Mouse (Mus musculus) kidney, postnatal 0 days (tissue): ENCODE measurements at regions not wholly inside any gene's neighbourhood (a gene's known extent, or its start where the extent isn't known, plus 50 kb on each side); places are given as distances from the start of the nearest gene placed in this dataset.

Experiments
- ATAC-seq: fragments of 200-750 bp; cut with Nextera tagmentation; replicated peaks from 2 replicates; pipeline ENCODE4 v1.8.0; 2017; ENCODE audit warnings: low read depth, moderate number of reproducible peaks, moderate TSS enrichment, moderate library complexity; ENCODE audit not compliant: low FRiP score
- DNase-seq: peaks from one replicate; pipeline ENCODE4 v3.0.0-alpha.2; 2016; ENCODE audit warnings: low spot score
- H3K27ac ChIP-seq: fragments of 300-500 bp; sonication (generic); 2 replicates; pipeline ENCODE4 v1.5.1; 2014; ENCODE audit warnings: mild to moderate bottlenecking
- H3K27me3 ChIP-seq: fragments of 300-500 bp; sonication (generic); 2 replicates; pipeline ENCODE4 v1.6.1; 2014; ENCODE audit warnings: low read length, mixed read lengths; ENCODE audit not compliant: insufficient read depth
- H3K36me3 ChIP-seq: fragments of 300-500 bp; sonication (generic); 2 replicates; pipeline ENCODE4 v1.6.1; 2014; ENCODE audit warnings: low read length, mixed read lengths; ENCODE audit not compliant: insufficient read depth
- H3K4me1 ChIP-seq: fragments of 300-500 bp; sonication (generic); replicated peaks from 2 replicates; pipeline ENCODE4 v1.6.1; 2014; ENCODE audit warnings: antibody characterized with exemption, low read length, mixed read lengths; ENCODE audit not compliant: insufficient read depth
- H3K4me2 ChIP-seq: fragments of 300-500 bp; sonication (generic); 2 replicates; pipeline ENCODE4 v1.6.1; 2014; ENCODE audit warnings: mild to moderate bottlenecking, low read length, moderate library complexity, mixed read lengths
- H3K4me3 ChIP-seq: fragments of 300-500 bp; sonication (generic); replicated peaks from 2 replicates; pipeline ENCODE4 v1.5.1; 2014; ENCODE audit warnings: low read depth, low read length
- H3K9ac ChIP-seq: fragments of 300-500 bp; sonication (generic); 2 replicates; pipeline ENCODE4 v1.6.1; 2014; ENCODE audit warnings: low read depth, low read length
- H3K9me3 ChIP-seq: fragments of 300-500 bp; sonication (generic); replicated peaks from 2 replicates; pipeline ENCODE4 v1.6.1; 2016; ENCODE audit warnings: low read length, inconsistent platforms, mixed read lengths
- CTCF ChIP-seq: IDR thresholded peaks from 2 replicates; pipeline ENCODE4 v1.5.1; 2016; ENCODE audit warnings: antibody characterized with exemption, low read depth, mild to moderate bottlenecking, moderate library complexity
- WGBS: fragments of 180-500 bp; shearing (Covaris S2); extraction: QIAGEN DNeasy Blood & Tissue Kit; methylation state at CpG from one replicate; pipeline ENCODE4 v1.1.7; 2014; 5-methylcytosine and 5-hydroxymethylcytosine counted together

DNA sequence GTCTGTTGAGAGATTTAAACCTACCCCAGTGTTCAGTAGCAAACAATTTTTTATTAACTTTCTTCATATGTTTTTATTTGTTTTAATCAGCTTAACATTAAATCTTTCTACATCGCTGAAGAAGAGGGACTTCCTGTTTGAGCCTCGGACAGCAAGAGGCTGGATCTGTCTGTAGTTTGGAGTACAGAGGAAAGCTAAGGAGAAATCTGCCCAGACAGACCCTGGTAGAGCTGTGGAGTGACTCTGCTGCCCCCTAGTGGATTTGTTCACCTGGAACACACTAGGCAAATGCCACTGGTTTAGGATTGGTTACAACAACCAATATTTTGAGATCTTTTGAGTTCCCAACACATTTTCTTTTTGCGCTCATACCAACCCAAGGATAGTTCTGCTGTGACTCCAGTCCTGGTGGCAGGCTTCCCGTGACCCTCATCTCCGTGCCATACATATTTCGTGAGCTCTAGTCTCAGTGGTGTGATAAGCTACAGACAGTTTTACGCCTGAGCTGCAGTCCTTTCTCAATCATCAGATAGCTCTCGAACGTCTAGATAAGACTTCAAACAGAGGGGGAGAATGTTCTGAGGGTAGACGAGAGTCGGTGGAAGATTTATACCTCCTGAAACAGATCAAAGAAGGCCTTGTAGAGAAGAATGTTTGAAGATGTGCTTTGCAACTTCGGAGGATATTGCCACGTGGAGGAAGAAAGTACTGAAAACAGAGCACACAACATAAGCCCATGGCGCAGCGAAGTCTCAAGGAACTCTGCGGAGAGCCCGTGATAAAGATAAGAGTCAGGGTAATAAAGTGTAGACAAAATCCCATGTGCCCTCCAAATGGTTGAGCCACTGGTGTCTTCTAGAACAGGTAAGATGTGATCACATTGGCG, 119.0 kb upstream of the Nabp1 start:
- H3K36me3 ChIP-seq, result no peaks in the 10 kb centered on the region
- H3K9ac ChIP-seq, result no peak overlapping the region
- H3K27me3 ChIP-seq, result no peaks in the 10 kb centered on the region
- peak; percentile 98 for TF ChIP-seq CTCF
- DNase-seq, result peak; percentile 97
- peak; percentile 90 for ATAC-seq
- H3K4me1 ChIP-seq, result no peaks in the 10 kb centered on the region
- H3K9me3 ChIP-seq, result no peaks in the 10 kb centered on the region
- H3K4me2 ChIP-seq, result peak overlapping the region; percentile 34; the same call in 1 of the 2 replicates
- 31% methylated on average over 18 of the region's 18 CpGs for WGBS
- no peak overlapping the region for H3K27ac ChIP-seq
- H3K4me3 ChIP-seq, result no peak overlapping the region

DNA sequence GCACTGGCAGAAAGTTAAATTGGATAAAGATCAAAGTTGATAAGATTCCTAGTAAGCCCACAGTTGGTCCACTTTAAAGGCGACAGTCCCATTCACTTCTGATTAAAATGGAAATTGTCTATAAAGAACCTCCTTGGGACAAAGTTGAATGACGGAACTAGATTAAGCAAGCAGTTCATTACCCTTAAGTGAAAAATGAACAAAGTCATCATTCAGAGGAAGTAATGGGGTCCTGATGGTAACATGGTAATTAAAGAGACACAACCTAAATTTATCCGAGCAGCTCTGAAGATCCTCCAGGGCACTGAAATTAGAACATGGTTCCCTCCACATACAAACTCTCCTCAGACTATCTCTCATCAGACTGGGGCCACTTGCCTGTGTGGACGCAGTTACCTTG, 116.4 kb upstream of the Nabp1 start:
- Histone ChIP-seq H3K27me3 (no peaks in the 10 kb centered on the region), H3K36me3 (no peaks in the 10 kb centered on the region), H3K4me1 (no peaks in the 10 kb centered on the region), H3K4me3 (no peak overlapping the region), H3K9ac (no peak overlapping the region), H3K27ac (no peak overlapping the region), H3K4me2 (no peak overlapping the region), H3K9me3 (no peaks in the 10 kb centered on the region)
- TF ChIP-seq CTCF, result no peak
- ATAC-seq, result no peak
- DNase-seq, result no peak
- 84% methylated on average over 4 of the region's 4 CpGs for WGBS

GRCm38 (mm10) chr1:51593621-51594441, 115.6 kb upstream of the Nabp1 start:
- H3K27ac ChIP-seq, result peak overlapping the region; percentile 55; the same call in 1 of the 2 replicates
- no peak overlapping the region for H3K4me3 ChIP-seq
- ATAC-seq, result no peak
- no peaks in the 10 kb centered on the region for H3K9me3 ChIP-seq
- no peak overlapping the region for H3K4me2 ChIP-seq
- H3K9ac ChIP-seq, result no peak overlapping the region
- 33% methylated on average over 10 of the region's 10 CpGs for WGBS
- H3K27me3 ChIP-seq, result no peaks in the 10 kb centered on the region
- no peak for TF ChIP-seq CTCF
- H3K4me1 ChIP-seq, result no peaks in the 10 kb centered on the region
- H3K36me3 ChIP-seq, result no peaks in the 10 kb centered on the region
- DNase-seq, result peak; percentile 49

- H3K9me3 ChIP-seq, result no peaks in the 10 kb centered on the region
- no peaks in the 10 kb centered on the region for H3K4me1 ChIP-seq
- no peak overlapping the region for H3K27ac ChIP-seq
- H3K9ac ChIP-seq, result no peak overlapping the region
- DNase-seq, result no peak
- no peak for ATAC-seq
- no peaks in the 10 kb centered on the region for H3K36me3 ChIP-seq
- no peak for TF ChIP-seq CTCF
- whole genome bisulfite sequencing, result 67% methylated on average over 4 of the region's 4 CpGs
- no peak overlapping the region for H3K4me2 ChIP-seq
- no peaks in the 10 kb centered on the region for H3K27me3 ChIP-seq
- H3K4me3 ChIP-seq, result no peak overlapping the region
Observed at GRCm38 (mm10) chr1:51591886-51592285, 113.7 kb upstream of the Nabp1 start.

- no peaks in the 10 kb centered on the region for H3K4me1 ChIP-seq
- H3K9ac ChIP-seq, result no peak overlapping the region
- H3K36me3 ChIP-seq, result no peaks in the 10 kb centered on the region
- no peak for TF ChIP-seq CTCF
- 77% methylated on average over 9 of the region's 9 CpGs for WGBS
- H3K4me3 ChIP-seq, result no peak overlapping the region
- DNase-seq (no peak), ATAC-seq (no peak)
- H3K4me2 ChIP-seq, result no peak overlapping the region
- H3K27me3 ChIP-seq, result no peaks in the 10 kb centered on the region
- H3K27ac ChIP-seq, result no peak overlapping the region
- H3K9me3 ChIP-seq, result no peaks in the 10 kb centered on the region
Observed at GRCm38 (mm10) chr1:51590606-51591400, 112.6 kb upstream of the Nabp1 start.

- no peaks in the 10 kb centered on the region for H3K27me3 ChIP-seq
- no peaks in the 10 kb centered on the region for H3K9me3 ChIP-seq
- H3K9ac ChIP-seq, result no peak overlapping the region
- no peak overlapping the region for H3K4me3 ChIP-seq
- no peaks in the 10 kb centered on the region for H3K4me1 ChIP-seq
- H3K4me2 ChIP-seq, result no peak overlapping the region
- no peaks in the 10 kb centered on the region for H3K36me3 ChIP-seq
- H3K27ac ChIP-seq, result no peak overlapping the region
- TF ChIP-seq CTCF, result no peak
- WGBS, result 39% methylated on average over 3 of the region's 3 CpGs
- DNase-seq (peak; percentile 69), ATAC-seq (no peak)
Observed at GRCm38 (mm10) chr1:51584925-51585424, 106.8 kb upstream of the Nabp1 start.
